Mouse (Mus musculus) heart, embryonic 16.5 days (tissue): ENCODE data around the gene Ythdf2. TPM values are rescaled to one million over a fixed set of nuclear protein-coding genes. Genes with fewer than 3 reads are reported as not detected.

Experiments
- ATAC-seq: fragments of 200-750 bp; cut with Nextera tagmentation; replicated peaks from 2 replicates; pipeline ENCODE4 v1.8.0; 2017; ENCODE audit warnings: moderate number of reproducible peaks; ENCODE audit not compliant: insufficient read depth, low FRiP score; ENCODE audit errors: extremely low read depth
- H3K27ac ChIP-seq: fragments of 300-500 bp; sonication (generic); 2 replicates; pipeline ENCODE4 v1.5.1; 2014; ENCODE audit warnings: mild to moderate bottlenecking, low read length, control low read depth, moderate library complexity
- H3K27me3 ChIP-seq: fragments of 300-500 bp; sonication (generic); 2 replicates; pipeline ENCODE4 v1.6.1; 2014; ENCODE audit warnings: low read length, mixed read lengths; ENCODE audit not compliant: control insufficient read depth, insufficient read depth
- H3K36me3 ChIP-seq: fragments of 300-500 bp; sonication (generic); 2 replicates; pipeline ENCODE4 v1.6.1; 2014; ENCODE audit not compliant: control insufficient read depth, insufficient read depth
- H3K4me1 ChIP-seq: fragments of 300-500 bp; sonication (generic); 2 replicates; pipeline ENCODE4 v1.6.1; 2014; ENCODE audit warnings: low read length, mixed read lengths; ENCODE audit not compliant: control insufficient read depth, insufficient read depth
- H3K4me2 ChIP-seq: fragments of 300-500 bp; sonication (generic); 2 replicates; pipeline ENCODE4 v1.6.1; 2014; ENCODE audit warnings: low read depth, mild to moderate bottlenecking, control low read depth, low read length
- H3K4me3 ChIP-seq: fragments of 300-500 bp; sonication (generic); 2 replicates; pipeline ENCODE4 v1.5.1; 2014; ENCODE audit warnings: mild to moderate bottlenecking, control low read depth, low read length
- H3K9ac ChIP-seq: fragments of 300-500 bp; sonication (generic); 2 replicates; pipeline ENCODE4 v1.6.1; 2014; ENCODE audit warnings: low read length, control low read depth
- H3K9me3 ChIP-seq: fragments of 300-500 bp; sonication (generic); replicated peaks from 2 replicates; pipeline ENCODE4 v1.6.1; 2016; ENCODE audit warnings: low read length; ENCODE audit not compliant: control insufficient read depth
- WGBS: fragments of 180-500 bp; shearing (Covaris S2); extraction: QIAGEN DNeasy Blood & Tissue Kit; methylation state at CpG from one replicate; pipeline ENCODE4 v1.1.7; 2014; 5-methylcytosine and 5-hydroxymethylcytosine counted together
- polyA plus RNA-seq: library from polyadenylated mRNA; unstranded; fragments of >200 nt; fragmentation: Nextera tagmentation; extraction: Ambion mirVana; gene quantifications from 2 replicates; pipeline ENCODE4 v1.2.1, GENCODE M21; 2015

Gene Ythdf2
- polyA plus RNA-seq, 1 experiment from 2014 or later: 61.7 TPM

- Histone ChIP-seq H3K9ac (no peak overlapping the region), H3K4me3 (no peak overlapping the region), H3K4me1 (peaks cover 12% of the 10 kb centered on the region), H3K27me3 (no peaks in the 10 kb centered on the region), H3K27ac (no peak overlapping the region), H3K36me3 (no peaks in the 10 kb centered on the region), H3K9me3 (no peaks in the 10 kb centered on the region), H3K4me2 (no peak overlapping the region)
- 85% methylated on average over 3 of the region's 3 CpGs for WGBS
- ATAC-seq: no peak
Observed at GRCm38 (mm10) chr4:132194975-132195374, 17.1 kb downstream of the Ythdf2 start.

DNA sequence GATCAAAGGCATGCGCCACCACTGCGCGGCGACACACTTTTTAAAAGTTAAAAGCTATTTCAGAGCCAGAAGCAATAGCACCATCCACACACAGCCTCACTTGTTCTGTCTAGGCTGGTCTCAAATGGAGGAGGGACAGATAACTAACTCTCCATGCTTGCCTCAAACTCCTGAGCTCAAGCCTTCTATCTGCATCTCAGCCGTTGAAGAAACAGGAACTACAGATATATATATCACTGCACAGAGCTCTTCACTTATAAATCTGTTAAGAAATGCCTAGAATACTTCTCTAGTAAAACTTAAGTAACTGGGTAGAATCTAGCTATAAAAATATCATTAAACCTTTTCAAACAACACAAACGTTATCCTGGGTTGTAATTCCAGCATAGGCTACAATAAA lies 17.7 kb downstream of the Ythdf2 start:
- Histone ChIP-seq H3K27me3 (no peaks in the 10 kb centered on the region), H3K9me3 (no peaks in the 10 kb centered on the region), H3K36me3 (no peaks in the 10 kb centered on the region), H3K4me1 (peaks cover 12% of the 10 kb centered on the region), H3K27ac (no peak overlapping the region), H3K9ac (no peak overlapping the region), H3K4me3 (no peak overlapping the region), H3K4me2 (no peak overlapping the region)
- 78% methylated on average over 6 of the region's 6 CpGs for WGBS
- no peak for ATAC-seq

DNA sequence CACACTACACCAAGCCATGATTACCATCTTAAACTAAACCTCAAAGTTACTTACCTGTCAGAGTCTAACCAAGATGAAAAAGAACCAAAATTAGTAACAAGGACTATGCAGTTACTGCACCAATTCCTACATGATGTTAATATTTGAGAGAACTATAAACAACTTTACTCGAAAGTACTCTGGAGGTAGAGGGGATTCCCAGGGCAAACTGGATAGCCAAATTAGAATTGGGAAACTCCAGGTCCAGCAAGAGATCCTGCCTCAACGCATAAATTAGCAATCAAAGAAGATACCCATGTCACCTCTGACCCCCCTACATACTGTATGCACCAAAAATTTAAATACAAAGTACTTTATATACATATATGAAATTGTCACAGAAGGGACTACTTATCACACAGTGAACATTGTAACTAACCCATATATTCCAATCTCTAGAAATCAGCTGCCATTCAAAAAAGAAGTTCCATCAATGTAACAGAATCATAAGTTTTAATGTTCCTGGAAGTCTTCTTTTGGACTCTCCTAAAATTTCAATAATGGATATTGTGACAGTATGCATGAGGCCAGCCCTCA lies 24.2 kb downstream of the Ythdf2 start:
- Histone ChIP-seq H3K27ac (no peak overlapping the region), H3K36me3 (peaks cover 19% of the 10 kb centered on the region), H3K4me3 (no peak overlapping the region), H3K4me2 (no peak overlapping the region), H3K9ac (no peak overlapping the region), H3K4me1 (no peaks in the 10 kb centered on the region), H3K9me3 (no peaks in the 10 kb centered on the region), H3K27me3 (no peaks in the 10 kb centered on the region)
- 95% methylated on average over 2 of the region's 2 CpGs for WGBS
- ATAC-seq: no peak

GRCm38 (mm10) chr4:132183162-132183561 lies 28.9 kb downstream of the Ythdf2 start:
- Histone ChIP-seq H3K36me3 (peaks cover 21% of the 10 kb centered on the region), H3K9me3 (no peaks in the 10 kb centered on the region), H3K9ac (no peak overlapping the region), H3K4me1 (no peaks in the 10 kb centered on the region), H3K4me2 (no peak overlapping the region), H3K4me3 (no peak overlapping the region), H3K27me3 (no peaks in the 10 kb centered on the region), H3K27ac (no peak overlapping the region)
- WGBS: 86% methylated on average over 3 of the region's 3 CpGs
- ATAC-seq: no peak

DNA sequence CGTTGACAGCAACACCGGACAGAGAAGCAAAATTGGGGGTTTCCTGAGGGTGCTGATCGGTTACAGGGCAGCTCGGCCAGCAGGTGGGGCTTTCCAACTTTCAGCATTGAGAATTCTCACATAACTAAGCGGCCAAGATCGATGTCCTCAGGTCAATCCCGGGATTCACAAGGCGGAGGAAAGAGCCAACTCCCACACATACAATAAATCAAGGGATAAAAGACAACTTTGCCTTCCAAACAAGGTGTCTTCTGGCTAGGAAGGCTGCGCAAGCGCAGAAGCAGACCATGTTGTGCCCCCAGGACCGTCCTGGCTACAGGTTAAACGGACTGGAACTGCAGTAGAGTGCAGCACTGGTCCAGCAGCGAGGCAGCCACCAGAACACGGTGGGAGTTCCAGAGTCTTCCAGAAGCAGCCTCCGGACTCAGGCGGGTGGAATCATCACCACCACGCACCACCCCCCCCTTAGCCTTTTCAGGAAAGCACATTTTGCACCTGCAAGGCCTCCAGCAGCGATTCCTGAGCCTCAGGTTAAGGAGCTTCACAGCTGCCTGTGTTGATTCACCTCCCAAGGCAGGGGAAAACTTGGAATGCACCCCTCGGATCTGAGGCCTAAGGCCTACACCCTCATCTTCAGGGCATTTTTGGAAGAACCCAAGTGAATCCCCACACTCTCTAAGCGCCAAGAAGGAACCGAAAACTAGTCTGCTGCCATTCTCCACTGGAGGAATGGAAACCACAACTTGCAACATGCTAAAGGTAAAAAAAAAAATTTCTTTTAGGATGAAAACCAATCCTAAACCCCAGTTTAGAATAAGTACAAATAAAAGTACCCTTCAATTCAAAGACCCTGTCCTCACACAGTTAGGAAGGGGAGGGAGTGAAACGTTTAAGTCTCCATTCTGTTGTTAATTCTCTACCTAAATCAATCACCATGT lies 30.1 kb downstream of the Ythdf2 start:
- H3K27me3 ChIP-seq: no peaks in the 10 kb centered on the region
- no peaks in the 10 kb centered on the region for H3K9me3 ChIP-seq
- H3K4me3 ChIP-seq: no peak overlapping the region
- H3K4me1 ChIP-seq: no peaks in the 10 kb centered on the region
- H3K36me3 ChIP-seq: peaks cover 21% of the 10 kb centered on the region
- no peak for ATAC-seq
- H3K4me2 ChIP-seq: no peak overlapping the region
- H3K27ac ChIP-seq: no peak overlapping the region
- WGBS: 66% methylated on average over 22 of the region's 22 CpGs
- no peak overlapping the region for H3K9ac ChIP-seq

- Histone ChIP-seq H3K9ac (no peak overlapping the region), H3K9me3 (no peaks in the 10 kb centered on the region), H3K4me1 (no peaks in the 10 kb centered on the region), H3K27ac (no peak overlapping the region), H3K4me2 (no peak overlapping the region), H3K36me3 (peaks cover 19% of the 10 kb centered on the region), H3K4me3 (no peak overlapping the region), H3K27me3 (no peaks in the 10 kb centered on the region)
- ATAC-seq: no peak
- WGBS: 72% methylated on average over 9 of the region's 9 CpGs
Observed at GRCm38 (mm10) chr4:132180710-132181109, 31.4 kb downstream of the Ythdf2 start.

- H3K9me3 ChIP-seq: no peaks in the 10 kb centered on the region
- no peak overlapping the region for H3K27ac ChIP-seq
- H3K27me3 ChIP-seq: no peaks in the 10 kb centered on the region
- peaks cover 6% of the 10 kb centered on the region; the same call in 1 of the 2 replicates for H3K36me3 ChIP-seq
- H3K4me2 ChIP-seq: no peak overlapping the region
- H3K4me3 ChIP-seq: no peak overlapping the region
- ATAC-seq: peak; percentile 76; the same call in 1 of the 2 replicates
- no peak overlapping the region for H3K9ac ChIP-seq
- 9% methylated on average over 10 of the region's 10 CpGs for WGBS
- H3K4me1 ChIP-seq: no peaks in the 10 kb centered on the region
Observed at GRCm38 (mm10) chr4:132178630-132179059, 33.5 kb downstream of the Ythdf2 start.

- Histone ChIP-seq H3K4me3 (no peak overlapping the region), H3K36me3 (0 out of 2 replicates have a peak, but pooled peaks cover 1% of the 10 kb centered on the region), H3K4me1 (no peaks in the 10 kb centered on the region), H3K4me2 (no peak overlapping the region), H3K9me3 (no peaks in the 10 kb centered on the region), H3K27me3 (no peaks in the 10 kb centered on the region), H3K27ac (no peak overlapping the region), H3K9ac (no peak overlapping the region)
- ATAC-seq: no peak
- WGBS: 58% methylated on average over 10 of the region's 10 CpGs
Observed at GRCm38 (mm10) chr4:132176474-132176873, 35.6 kb downstream of the Ythdf2 start.

- Histone ChIP-seq H3K9ac (no peak overlapping the region), H3K36me3 (no peaks in the 10 kb centered on the region), H3K9me3 (0 out of 2 replicates have a peak, but pooled peaks cover 4% of the 10 kb centered on the region), H3K4me2 (no peak overlapping the region), H3K4me3 (no peak overlapping the region), H3K4me1 (no peaks in the 10 kb centered on the region), H3K27ac (no peak overlapping the region), H3K27me3 (no peaks in the 10 kb centered on the region)
- no peak for ATAC-seq
- 44% methylated on average over 7 of the region's 7 CpGs for WGBS
Observed at GRCm38 (mm10) chr4:132170891-132171290, 41.2 kb downstream of the Ythdf2 start.
